Mouse (Mus musculus) heart, embryonic 15.5 days (tissue): ENCODE measurements around the gene Rep15. TPM values are rescaled to one million over a fixed set of nuclear protein-coding genes. Genes with fewer than 3 reads are reported as not detected.

Experiments
- ATAC-seq: fragments of 200-750 bp; cut with Nextera tagmentation; replicated peaks from 2 replicates; pipeline ENCODE4 v1.8.0; 2017; ENCODE audit warnings: low read depth, moderate TSS enrichment; ENCODE audit not compliant: insufficient number of reproducible peaks, insufficient read depth, low FRiP score
- H3K27ac ChIP-seq: fragments of 300-500 bp; sonication (generic); 2 replicates; pipeline ENCODE4 v1.5.1; 2015; ENCODE audit warnings: mild to moderate bottlenecking, inconsistent platforms
- H3K27me3 ChIP-seq: fragments of 300-500 bp; sonication (generic); 2 replicates; pipeline ENCODE4 v1.6.1; 2015; ENCODE audit warnings: inconsistent platforms
- H3K36me3 ChIP-seq: fragments of 300-500 bp; sonication (generic); 2 replicates; pipeline ENCODE4 v1.6.1; 2015; ENCODE audit warnings: mild to moderate bottlenecking, inconsistent platforms
- H3K4me1 ChIP-seq: fragments of 300-500 bp; sonication (generic); replicated peaks from 2 replicates; pipeline ENCODE4 v1.6.1; 2015; ENCODE audit warnings: inconsistent platforms
- H3K4me2 ChIP-seq: fragments of 300-500 bp; sonication (generic); 2 replicates; pipeline ENCODE4 v1.6.1; 2015; ENCODE audit warnings: inconsistent platforms, mild to moderate bottlenecking, moderate library complexity
- H3K4me3 ChIP-seq: fragments of 300-500 bp; sonication (generic); 2 replicates; pipeline ENCODE4 v1.5.1; 2015; ENCODE audit warnings: mild to moderate bottlenecking, inconsistent platforms
- H3K9ac ChIP-seq: fragments of 300-500 bp; sonication (generic); 2 replicates; pipeline ENCODE4 v1.6.1; 2015; ENCODE audit warnings: mild to moderate bottlenecking, inconsistent platforms
- H3K9me3 ChIP-seq: fragments of 300-500 bp; sonication (generic); replicated peaks from 2 replicates; pipeline ENCODE4 v1.6.1; 2016; ENCODE audit warnings: inconsistent platforms
- WGBS: fragments of 180-500 bp; shearing (Covaris S2); methylation state at CpG from one replicate; pipeline ENCODE4 v1.1.7; 2015; ENCODE audit warnings: mixed read lengths; 5-methylcytosine and 5-hydroxymethylcytosine counted together
- polyA plus RNA-seq: library from polyadenylated mRNA; unstranded; fragments of >200 nt; fragmentation: Nextera tagmentation; extraction: Ambion mirVana; gene quantifications from 2 replicates; pipeline ENCODE4 v1.2.1, GENCODE M21; 2015

The Rep15 gene
- polyA plus RNA-seq, 1 experiment from 2014 or later = 0.74 TPM

DNA sequence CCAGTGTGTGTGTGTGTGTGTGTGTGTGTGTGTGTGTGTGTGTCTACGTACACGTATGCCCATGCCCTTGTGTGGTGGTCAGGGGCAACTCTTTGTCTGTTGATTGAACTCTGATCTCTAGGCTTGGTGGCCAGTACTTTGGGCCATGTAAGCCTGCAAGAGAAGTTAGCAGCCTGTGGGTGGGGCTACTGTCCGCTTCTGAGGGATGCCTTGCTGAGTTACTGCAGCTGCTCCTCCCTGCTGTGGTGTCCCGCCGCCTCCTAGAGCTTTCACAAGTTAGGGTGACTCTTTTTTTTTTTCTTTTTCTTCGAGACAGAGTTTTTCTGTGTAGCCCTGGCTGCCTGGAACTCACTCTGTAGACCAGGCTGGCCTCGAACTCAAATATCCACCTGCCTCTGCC lies 26.9 kb downstream of the Rep15 start:
- Histone ChIP-seq H3K9me3 (no peaks in the 10 kb centered on the region), H3K9ac (no peak overlapping the region), H3K27me3 (no peaks in the 10 kb centered on the region), H3K27ac (no peak overlapping the region), H3K4me1 (peaks cover 6% of the 10 kb centered on the region), H3K36me3 (peaks cover 45% of the 10 kb centered on the region), H3K4me2 (no peak overlapping the region), H3K4me3 (no peak overlapping the region)
- WGBS = 72% methylated on average over 7 of the region's 7 CpGs
- ATAC-seq = no peak

DNA sequence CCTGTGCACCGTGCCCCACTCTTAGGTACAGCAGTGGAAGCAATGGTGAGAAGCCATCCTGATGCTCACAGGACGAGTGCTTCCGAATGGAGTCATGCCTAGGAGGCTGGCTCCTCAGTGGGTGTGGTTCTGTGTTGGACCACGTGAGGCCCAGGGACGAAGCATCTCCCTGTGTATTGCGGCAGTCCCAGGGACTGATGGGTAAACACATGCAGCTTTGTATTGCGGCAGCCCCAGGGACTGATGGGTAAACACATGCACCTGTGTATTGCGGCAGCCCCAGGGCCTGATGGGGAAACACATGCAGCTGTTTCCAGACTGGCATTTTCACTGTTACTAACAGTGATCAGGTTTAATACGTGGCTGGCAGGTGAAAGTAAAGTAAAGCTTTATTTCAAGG lies 29.2 kb downstream of the Rep15 start:
- H3K4me2 ChIP-seq = no peak overlapping the region
- ATAC-seq = no peak

DNA sequence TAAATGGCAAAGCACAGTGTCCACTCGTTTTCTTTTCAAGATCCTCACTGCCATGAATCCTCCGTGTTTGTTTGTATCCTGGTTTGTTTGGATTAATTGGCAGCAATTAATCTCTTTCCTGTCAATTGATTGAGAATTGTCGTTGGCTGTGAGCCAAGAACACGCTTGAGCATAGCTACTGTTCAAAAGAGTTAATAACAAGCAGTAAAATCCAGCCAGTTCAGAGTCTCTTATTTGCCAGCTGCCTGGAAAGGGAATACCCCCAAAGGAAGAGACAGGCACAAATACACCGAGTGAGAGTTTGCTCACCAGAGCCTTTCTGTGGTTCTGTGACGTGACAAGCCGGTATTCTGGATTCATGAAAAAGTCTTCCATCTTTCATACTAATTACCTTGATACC lies 29.6 kb downstream of the Rep15 start:
- Histone ChIP-seq H3K27me3 (no peaks in the 10 kb centered on the region), H3K9me3 (no peaks in the 10 kb centered on the region), H3K27ac (no peak overlapping the region), H3K4me1 (no peaks in the 10 kb centered on the region; the same call in 1 of the 2 replicates), H3K4me2 (no peak overlapping the region), H3K36me3 (peaks cover 44% of the 10 kb centered on the region), H3K9ac (no peak overlapping the region), H3K4me3 (no peak overlapping the region)
- no peak for ATAC-seq
- WGBS = 77% methylated on average over 7 of the region's 7 CpGs

More for the DNA sequence above, 29.2 kb downstream of the Rep15 start:
- Histone ChIP-seq H3K27ac (no peak overlapping the region), H3K9ac (no peak overlapping the region), H3K36me3 (peaks cover 41% of the 10 kb centered on the region), H3K4me3 (no peak overlapping the region), H3K27me3 (no peaks in the 10 kb centered on the region), H3K9me3 (no peaks in the 10 kb centered on the region), H3K4me1 (no peaks in the 10 kb centered on the region; the same call in 1 of the 2 replicates)
- 91% methylated on average over 9 of the region's 9 CpGs for WGBS

DNA sequence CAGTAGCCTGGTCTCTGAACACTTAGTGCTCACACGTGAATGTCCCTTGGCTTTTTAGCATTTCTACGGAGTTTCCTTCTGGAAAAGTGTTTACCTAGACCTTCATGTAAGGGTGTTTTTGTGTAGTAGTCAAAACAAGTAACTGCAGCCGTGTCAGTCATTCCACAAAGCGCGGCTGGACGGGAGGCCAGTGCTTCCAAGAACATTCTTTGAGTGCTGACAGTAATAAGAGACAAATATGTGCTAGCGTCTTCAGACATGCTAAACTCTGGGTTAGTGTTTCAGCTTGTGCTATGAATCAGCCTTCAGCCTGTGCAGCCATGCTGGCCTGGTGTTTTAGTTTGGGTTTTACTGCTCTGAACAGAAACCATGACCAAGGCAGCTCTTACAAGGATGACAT lies 30.3 kb downstream of the Rep15 start:
- H3K36me3 ChIP-seq = peaks cover 50% of the 10 kb centered on the region
- no peak overlapping the region for H3K27ac ChIP-seq
- H3K4me2 ChIP-seq = no peak overlapping the region
- no peak overlapping the region for H3K4me3 ChIP-seq
- H3K4me1 ChIP-seq = no peaks in the 10 kb centered on the region; the same call in 1 of the 2 replicates
- ATAC-seq = no peak
- WGBS = 78% methylated on average over 7 of the region's 7 CpGs
- no peaks in the 10 kb centered on the region for H3K27me3 ChIP-seq
- no peak overlapping the region for H3K9ac ChIP-seq
- H3K9me3 ChIP-seq = no peaks in the 10 kb centered on the region

DNA sequence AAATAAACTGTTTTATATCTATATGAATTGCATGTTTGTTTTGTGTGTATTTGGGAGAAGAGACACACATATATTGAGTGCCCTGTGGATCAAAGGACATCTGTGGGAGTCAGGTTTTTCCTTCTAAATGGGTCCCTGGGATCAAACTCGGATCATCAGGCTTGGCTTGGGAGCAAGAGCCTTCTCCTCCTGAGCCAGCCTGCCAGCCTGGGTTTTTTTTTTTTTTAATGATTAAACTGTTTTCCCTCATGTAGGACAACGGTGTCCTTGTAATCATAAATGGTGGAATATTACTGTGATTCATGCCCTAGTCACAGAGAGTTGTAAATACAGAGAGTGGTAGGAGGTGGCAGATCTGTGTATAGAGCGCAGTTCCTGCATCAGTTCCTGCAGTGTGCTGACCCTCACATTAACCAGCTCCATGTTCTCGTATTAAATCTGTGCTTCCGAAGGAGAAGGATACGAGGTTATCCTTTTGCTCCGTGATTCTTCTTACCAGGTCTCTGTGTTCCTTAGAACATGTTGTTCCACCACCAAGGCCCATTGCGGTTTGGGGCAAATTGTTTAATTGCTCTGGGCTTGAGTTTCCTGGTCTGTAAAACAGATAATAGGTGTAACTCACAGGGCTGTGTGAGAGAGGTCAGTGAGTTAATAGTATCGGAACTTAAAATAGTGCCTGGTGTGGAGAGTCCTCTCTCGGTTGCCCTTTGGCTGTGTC lies 32.0 kb downstream of the Rep15 start:
- no peaks in the 10 kb centered on the region for H3K9me3 ChIP-seq
- no peak overlapping the region for H3K27ac ChIP-seq
- H3K27me3 ChIP-seq = no peaks in the 10 kb centered on the region
- no peaks in the 10 kb centered on the region for H3K4me1 ChIP-seq
- H3K4me3 ChIP-seq = no peak overlapping the region
- H3K4me2 ChIP-seq = no peak overlapping the region
- no peak overlapping the region for H3K9ac ChIP-seq
- H3K36me3 ChIP-seq = peaks cover 56% of the 10 kb centered on the region
- WGBS = 90% methylated on average over 10 of the region's 10 CpGs
- ATAC-seq = no peak

DNA sequence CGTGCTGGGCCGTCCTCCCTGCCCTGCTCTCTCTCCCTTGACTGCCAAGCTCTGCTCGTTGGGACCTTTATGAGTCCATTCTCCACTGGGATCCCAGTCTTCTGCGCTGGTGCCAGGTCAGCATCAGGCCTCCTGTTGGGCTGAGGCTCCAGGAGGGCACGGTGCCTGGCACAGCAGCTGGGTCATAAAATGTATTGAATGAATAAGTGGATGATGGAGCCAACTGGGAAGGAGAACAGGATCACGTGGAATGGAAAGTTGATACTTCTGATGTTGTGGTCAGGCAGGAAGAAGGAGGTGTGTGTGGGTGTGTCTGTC lies 32.5 kb downstream of the Rep15 start:
- Histone ChIP-seq H3K36me3 (peaks cover 53% of the 10 kb centered on the region), H3K9me3 (no peaks in the 10 kb centered on the region), H3K27ac (no peak overlapping the region), H3K27me3 (no peaks in the 10 kb centered on the region), H3K4me1 (no peaks in the 10 kb centered on the region), H3K4me3 (no peak overlapping the region), H3K9ac (no peak overlapping the region), H3K4me2 (no peak overlapping the region)
- 82% methylated on average over 6 of the region's 6 CpGs for WGBS
- no peak for ATAC-seq

DNA sequence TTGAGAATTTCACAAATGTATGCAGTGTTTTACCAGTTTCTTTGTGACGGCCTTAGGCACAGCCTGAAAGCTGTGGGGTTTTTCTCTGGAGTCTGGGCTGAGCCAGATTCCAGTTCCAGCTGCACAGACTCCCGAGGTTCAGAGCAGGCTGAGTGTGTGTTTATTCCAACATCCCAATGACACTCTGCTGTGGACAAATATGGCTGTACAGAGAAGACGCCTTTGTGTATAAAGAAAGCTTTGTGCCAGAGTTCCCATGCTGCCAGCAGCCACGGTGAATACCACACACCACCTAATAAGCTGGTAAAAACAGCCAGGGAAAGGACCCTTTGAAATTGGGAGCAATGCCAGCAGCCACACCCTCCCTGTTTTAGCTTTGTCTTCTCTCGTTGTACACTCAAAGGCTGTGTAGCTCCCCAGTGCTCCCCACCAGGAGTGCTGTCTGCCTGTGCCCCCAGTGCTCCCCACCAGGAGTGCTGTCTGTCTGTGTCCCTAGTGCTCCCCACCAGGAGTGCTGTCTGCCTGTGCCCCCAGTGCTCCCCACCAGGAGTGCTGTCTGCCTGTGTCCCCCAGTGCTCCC lies 43.5 kb downstream of the Rep15 start:
- no peaks in the 10 kb centered on the region for H3K9me3 ChIP-seq
- H3K27ac ChIP-seq = no peak overlapping the region
- ATAC-seq = no peak
- H3K9ac ChIP-seq = no peak overlapping the region
- H3K27me3 ChIP-seq = no peaks in the 10 kb centered on the region
- 58% methylated on average over 5 of the region's 5 CpGs for WGBS
- H3K4me2 ChIP-seq = no peak overlapping the region
- no peak overlapping the region for H3K4me3 ChIP-seq
- H3K4me1 ChIP-seq = no peaks in the 10 kb centered on the region
- peaks cover 26% of the 10 kb centered on the region; the same call in 1 of the 2 replicates for H3K36me3 ChIP-seq

DNA sequence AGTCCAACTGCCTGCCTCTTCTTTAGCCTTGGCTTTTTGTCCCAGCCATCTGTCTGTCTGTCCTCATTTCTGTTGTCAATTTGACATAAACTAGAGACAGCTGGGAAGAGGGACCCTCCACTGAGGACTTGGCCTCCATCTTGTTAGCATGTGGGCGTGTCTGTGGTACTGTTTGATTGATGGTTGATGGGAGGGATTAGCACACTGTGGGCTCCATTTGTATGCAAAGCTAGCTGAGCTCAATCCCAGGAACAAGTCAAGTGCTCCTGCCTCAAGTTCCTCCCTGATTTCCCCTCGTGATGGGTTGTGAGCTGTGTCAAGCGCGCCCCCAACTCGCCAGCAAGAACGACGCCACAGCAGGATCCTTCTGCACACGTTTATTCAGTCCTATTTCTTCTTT lies 44.5 kb downstream of the Rep15 start:
- H3K4me1 ChIP-seq = no peaks in the 10 kb centered on the region
- no peaks in the 10 kb centered on the region for H3K9me3 ChIP-seq
- WGBS = 84% methylated on average over 8 of the region's 8 CpGs
- no peak overlapping the region for H3K4me2 ChIP-seq
- H3K36me3 ChIP-seq = peaks cover 16% of the 10 kb centered on the region; the same call in 1 of the 2 replicates
- no peak for ATAC-seq
- no peak overlapping the region for H3K9ac ChIP-seq
- H3K27ac ChIP-seq = no peak overlapping the region
- no peak overlapping the region for H3K4me3 ChIP-seq
- no peaks in the 10 kb centered on the region for H3K27me3 ChIP-seq

DNA sequence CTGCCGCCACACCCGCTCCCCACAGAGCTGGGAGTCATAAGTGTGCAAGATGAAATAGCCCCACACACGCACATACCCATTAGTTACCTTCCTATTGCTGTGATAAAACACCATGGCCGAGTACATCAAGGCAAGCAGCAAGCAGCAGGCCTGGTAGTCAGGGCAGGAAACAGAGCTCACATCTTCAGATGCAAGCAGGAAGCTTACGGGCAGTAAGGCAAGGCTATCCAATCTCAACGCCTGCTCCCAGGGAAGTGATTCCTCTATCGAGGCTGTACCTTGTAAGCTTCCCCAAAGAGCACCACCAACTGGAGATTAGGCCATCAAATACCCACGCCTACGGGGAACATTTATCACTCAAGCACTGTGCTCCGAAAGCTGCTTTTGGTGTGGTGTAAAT lies 47.5 kb downstream of the Rep15 start:
- H3K9ac ChIP-seq = no peak overlapping the region
- H3K4me2 ChIP-seq = no peak overlapping the region
- WGBS = 92% methylated on average over 10 of the region's 10 CpGs
- H3K4me3 ChIP-seq = no peak overlapping the region
- H3K4me1 ChIP-seq = no peaks in the 10 kb centered on the region
- no peaks in the 10 kb centered on the region for H3K27me3 ChIP-seq
- H3K9me3 ChIP-seq = no peaks in the 10 kb centered on the region
- ATAC-seq = no peak
- 0 out of 2 replicates have a peak, but pooled peaks cover 7% of the 10 kb centered on the region for H3K36me3 ChIP-seq
- no peak overlapping the region for H3K27ac ChIP-seq

Other genes starting within 250 kb of the Rep15 start
- gene Arntl2, start 236.5 kb upstream of the Rep15 start, polyA plus RNA-seq = 2.6 and 3.3 TPM in 2 replicates
- 0.53 TPM in 1 of 2 replicates, not detected in the other for gene Smco2, start 182.5 kb upstream of the Rep15 start, polyA plus RNA-seq
- gene Ppfibp1, start 144.1 kb upstream of the Rep15 start, polyA plus RNA-seq = 50.5 and 50.8 TPM in 2 replicates
- gene 1700034J05Rik, start 78.2 kb upstream of the Rep15 start, polyA plus RNA-seq = 0.10 and 0.11 TPM in 2 replicates
- 132 and 138 TPM in 2 replicates for gene Mrps35, start 10.2 kb downstream of the Rep15 start, polyA plus RNA-seq
- gene Mansc4, start 54.4 kb downstream of the Rep15 start, polyA plus RNA-seq = 0.53 and 1.3 TPM in 2 replicates
- gene Klhl42, start 58.8 kb downstream of the Rep15 start, polyA plus RNA-seq = 3.5 and 5.5 TPM in 2 replicates
- 2.6 and 2.9 TPM in 2 replicates for gene Pthlh, start 231.6 kb downstream of the Rep15 start, polyA plus RNA-seq